Mouse (Mus musculus): Measurements from ENCODE around the gene Ncor1. TPM values are rescaled to one million over a fixed set of nuclear protein-coding genes. Genes with fewer than 3 reads are reported as not detected.
"Not testable (repeated sequence)": the region's sequence is repeated elsewhere in the genome, so short reads cannot be mapped to it uniquely, and the experiment has no call there.

Gene Ncor1
- 128 and 149 TPM in 2 replicates for polyA plus RNA-seq (2012; rRNA removed)

- DNase-seq (ENCODE audit: extremely low spot score in 1 of 2, low spot score in 1 of 2) = peak; percentile 69 to 88
These were observed at the start of gene Ncor1, which contains the start of gene Pigl for GRCm38 (mm10) chr11:62458276-62458724. Ncor1 (minus strand) TSS chr11:62458541. Pigl (plus strand) TSS chr11:62458460.

- DNase-seq (ENCODE audit: extremely low spot score in 1 of 2, low spot score in 1 of 2) = no peak
These were observed 49.3 kb upstream of the Ncor1 start for GRCm38 (mm10) chr11:62507683-62508082.

- DNase-seq (ENCODE audit: extremely low spot score in 1 of 2, low spot score in 1 of 2) = no peak
These were observed 42.2 kb upstream of the Ncor1 start for GRCm38 (mm10) chr11:62500529-62500928.

- no peak for DNase-seq (ENCODE audit: extremely low spot score in 1 of 2, low spot score in 1 of 2)
These were observed 40.5 kb upstream of the Ncor1 start for GRCm38 (mm10) chr11:62498802-62499201.

- DNase-seq (ENCODE audit: extremely low spot score in 1 of 2, low spot score in 1 of 2) = no peak
These were observed 38.8 kb upstream of the Ncor1 start for GRCm38 (mm10) chr11:62497181-62497580.

- no peak for DNase-seq (ENCODE audit: extremely low spot score in 1 of 2, low spot score in 1 of 2)
These were observed 37.9 kb upstream of the Ncor1 start for GRCm38 (mm10) chr11:62496151-62496715.

GRCm38 (mm10) chr11:62495276-62495801 is 37.0 kb upstream of the Ncor1 start:
- DNase-seq (ENCODE audit: extremely low spot score in 1 of 2, low spot score in 1 of 2) = peak in 1 of 2 experiments; percentile 9

GRCm38 (mm10) chr11:62494754-62495275 is 36.5 kb upstream of the Ncor1 start:
- peak; percentile 19 to 30 for DNase-seq (ENCODE audit: extremely low spot score in 1 of 2, low spot score in 1 of 2)

GRCm38 (mm10) chr11:62493701-62494100 is 35.4 kb upstream of the Ncor1 start:
- DNase-seq (ENCODE audit: extremely low spot score in 1 of 2, low spot score in 1 of 2) = no peak

- DNase-seq (ENCODE audit: extremely low spot score in 1 of 2, low spot score in 1 of 2) = no peak
These were observed 29.4 kb upstream of the Ncor1 start for GRCm38 (mm10) chr11:62487540-62488350.

- no peak for DNase-seq (ENCODE audit: extremely low spot score in 1 of 2, low spot score in 1 of 2)
These were observed 28.6 kb upstream of the Ncor1 start for GRCm38 (mm10) chr11:62486949-62487348.

- no peak for DNase-seq (ENCODE audit: extremely low spot score in 1 of 2, low spot score in 1 of 2)
These were observed 21.2 kb upstream of the Ncor1 start for GRCm38 (mm10) chr11:62479581-62479980.

- no peak for DNase-seq (ENCODE audit: extremely low spot score in 1 of 2, low spot score in 1 of 2)
These were observed 20.6 kb upstream of the Ncor1 start for GRCm38 (mm10) chr11:62478931-62479330.

- no peak for DNase-seq (ENCODE audit: extremely low spot score in 1 of 2, low spot score in 1 of 2)
These were observed 17.8 kb upstream of the Ncor1 start for GRCm38 (mm10) chr11:62476156-62476555.

- no peak for DNase-seq (ENCODE audit: extremely low spot score in 1 of 2, low spot score in 1 of 2)
These were observed 15.2 kb upstream of the Ncor1 start for GRCm38 (mm10) chr11:62473516-62473915.

- no peak for DNase-seq (ENCODE audit: extremely low spot score in 1 of 2, low spot score in 1 of 2)
These were observed 12.1 kb upstream of the Ncor1 start for GRCm38 (mm10) chr11:62470451-62470850.

- not testable (repeated sequence) for DNase-seq (ENCODE audit: extremely low spot score in 1 of 2, low spot score in 1 of 2)
These were observed 8.9 kb upstream of the Ncor1 start for GRCm38 (mm10) chr11:62467289-62467688.

- no peak for DNase-seq (ENCODE audit: extremely low spot score in 1 of 2, low spot score in 1 of 2)
These were observed 8.2 kb upstream of the Ncor1 start for GRCm38 (mm10) chr11:62466546-62466945.

- DNase-seq (ENCODE audit: extremely low spot score in 1 of 2, low spot score in 1 of 2) = no peak
These were observed 7.5 kb upstream of the Ncor1 start for GRCm38 (mm10) chr11:62465849-62466248.

- DNase-seq (ENCODE audit: extremely low spot score in 1 of 2, low spot score in 1 of 2) = no peak
These were observed 6.4 kb upstream of the Ncor1 start for GRCm38 (mm10) chr11:62464696-62465095.

- no peak for DNase-seq (ENCODE audit: extremely low spot score in 1 of 2, low spot score in 1 of 2)
These were observed 5.0 kb upstream of the Ncor1 start for GRCm38 (mm10) chr11:62463225-62463915.
